Mouse (Mus musculus) CH12.LX (cell line): ENCODE data around the gene Il2rb. TPM values are rescaled to one million over a fixed set of nuclear protein-coding genes. Genes with fewer than 3 reads are reported as not detected.

ENCODE experiments used
- DNase-seq: peaks from one replicate; pipeline ENCODE4 v3.0.0-alpha.2; 2013; ENCODE audit errors: extremely low read depth
- H3K27ac ChIP-seq: 2 replicates; pipeline ENCODE4 v1.5.1; 2012; ENCODE audit warnings: low read depth, mild to moderate bottlenecking, control low read depth, moderate library complexity; ENCODE audit not compliant: insufficient read depth
- H3K27me3 ChIP-seq: replicated peaks from 2 replicates; pipeline ENCODE3; 2012; ENCODE audit warnings: inconsistent platforms
- H3K36me3 ChIP-seq, 2 experiments: replicated peaks in 1 of 2; 2 replicates each; pipeline versions ENCODE3 to v1.6.1; 2012; ENCODE audit warnings: inconsistent platforms in 1 of 2, low read length in 1 of 2, mild to moderate bottlenecking in 1 of 2, mixed read lengths in 1 of 2, moderate library complexity in 1 of 2; ENCODE audit not compliant: control insufficient read depth in 1 of 2, insufficient read depth in 1 of 2
- H3K4me1 ChIP-seq, 2 experiments: 2 replicates each; pipeline ENCODE4 v1.6.1; 2012; ENCODE audit warnings: inconsistent platforms in 1 of 2, moderate library complexity in 1 of 2; ENCODE audit not compliant: insufficient read depth in 2 of 2, control insufficient read depth in 1 of 2
- H3K4me2 ChIP-seq: 2 replicates; pipeline ENCODE4 v1.6.1; 2012; ENCODE audit warnings: low read depth, mild to moderate bottlenecking, control low read depth; ENCODE audit not compliant: poor library complexity, insufficient read depth, severe bottlenecking
- H3K4me3 ChIP-seq, 3 experiments: fragments of 150-350 bp in 1 of 3; sonication (generic) in 1 of 3; replicated peaks in 1 of 3; 2 replicates each; pipeline versions ENCODE3 to v1.5.1; 2011 to 2012; ENCODE audit warnings: low read depth in 2 of 3, low read length in 2 of 3, mild to moderate bottlenecking in 2 of 3, moderate library complexity in 2 of 3, control low read depth in 1 of 3, improper control_type of control experiment in 1 of 3, inconsistent platforms in 1 of 3, mixed read lengths in 1 of 3; ENCODE audit not compliant: poor library complexity in 1 of 3
- H3K79me2 ChIP-seq: replicated peaks from 2 replicates; pipeline ENCODE4 v1.6.1; 2012; ENCODE audit warnings: mild to moderate bottlenecking, moderate library complexity; ENCODE audit not compliant: control insufficient read depth, poor library complexity, insufficient read depth, severe bottlenecking; ENCODE audit errors: extremely low read depth
- H3K9ac ChIP-seq: 2 replicates; pipeline ENCODE4 v1.6.1; 2012; ENCODE audit warnings: low read depth, mild to moderate bottlenecking, control low read depth, moderate library complexity; ENCODE audit not compliant: insufficient read depth
- H3K9me3 ChIP-seq: replicated peaks from 2 replicates; pipeline ENCODE3; 2012; ENCODE audit warnings: low read length, inconsistent platforms, mixed read lengths
- BHLHE40 ChIP-seq: IDR thresholded peaks from 2 replicates; pipeline ENCODE4 v1.6.1; 2011; ENCODE audit warnings: mild to moderate bottlenecking, low read depth, low read length, improper control_type of control experiment
- CHD1 ChIP-seq: IDR thresholded peaks from 2 replicates; pipeline ENCODE4 v1.6.1; 2012; ENCODE audit warnings: low read depth, low read length, improper control_type of control experiment, inconsistent platforms
- CHD2 ChIP-seq: IDR thresholded peaks from 2 replicates; pipeline ENCODE4 v1.6.1; 2011; ENCODE audit warnings: low read length, improper control_type of control experiment
- E2F4 ChIP-seq: IDR thresholded peaks from 2 replicates; pipeline ENCODE4 v1.6.1; 2011; ENCODE audit warnings: low read depth, low read length, improper control_type of control experiment; ENCODE audit not compliant: insufficient replicate concordance
- ELF1 ChIP-seq: IDR thresholded peaks from 2 replicates; pipeline ENCODE4 v1.6.1; 2014; ENCODE audit warnings: low read depth, mild to moderate bottlenecking, inconsistent platforms, low read length, improper control_type of control experiment
- ETS1 ChIP-seq: conservative IDR thresholded peaks from 2 replicates; pipeline ENCODE4 v1.6.1; 2012; ENCODE audit warnings: low read depth, mild to moderate bottlenecking, inconsistent platforms, low read length, improper control_type of control experiment, moderate library complexity
- HCFC1 ChIP-seq: IDR thresholded peaks from 2 replicates; pipeline ENCODE4 v1.6.1; 2012; ENCODE audit warnings: low read depth, mild to moderate bottlenecking, inconsistent platforms, low read length, improper control_type of control experiment
- IRF4 ChIP-seq: IDR thresholded peaks from 2 replicates; pipeline ENCODE4 v1.6.1; 2014; ENCODE audit warnings: low read depth, mild to moderate bottlenecking, inconsistent platforms, low read length, improper control_type of control experiment
- JUN ChIP-seq: IDR thresholded peaks from 2 replicates; pipeline ENCODE4 v1.6.1; 2011; ENCODE audit warnings: low read depth, mild to moderate bottlenecking, low read length, improper control_type of control experiment, moderate library complexity; ENCODE audit not compliant: insufficient read depth
- JUND ChIP-seq: conservative IDR thresholded peaks from 2 replicates; pipeline ENCODE4 v1.6.1; 2011; ENCODE audit warnings: low read depth, low read length, improper control_type of control experiment
- KAT2A ChIP-seq: IDR thresholded peaks from 2 replicates; pipeline ENCODE4 v1.6.1; 2012; ENCODE audit warnings: low read length, improper control_type of control experiment, inconsistent platforms; ENCODE audit not compliant: insufficient replicate concordance
- MAFK ChIP-seq: IDR thresholded peaks from 2 replicates; pipeline ENCODE4 v1.6.1; 2011; ENCODE audit warnings: low read length, improper control_type of control experiment; ENCODE audit not compliant: insufficient replicate concordance
- MAX ChIP-seq: IDR thresholded peaks from 2 replicates; pipeline ENCODE4 v1.6.1; 2011; ENCODE audit warnings: low read length, improper control_type of control experiment
- MYC ChIP-seq: IDR thresholded peaks from 2 replicates; pipeline ENCODE4 v1.6.1; 2011; ENCODE audit warnings: low read depth, mild to moderate bottlenecking, improper control_type of control experiment, low read length
- PAX5 ChIP-seq: IDR thresholded peaks from 2 replicates; pipeline ENCODE4 v1.6.1; 2012; ENCODE audit warnings: low read length, inconsistent platforms, mixed read lengths
- POLR2AphosphoS2 ChIP-seq: IDR thresholded peaks from 2 replicates; pipeline ENCODE4 v1.6.1; 2011; ENCODE audit warnings: low read depth, low read length, improper control_type of control experiment
- RAD21 ChIP-seq: IDR thresholded peaks from 2 replicates; pipeline ENCODE4 v1.6.1; 2011; ENCODE audit warnings: low read depth, mild to moderate bottlenecking, low read length, improper control_type of control experiment, moderate library complexity
- RCOR1 ChIP-seq: conservative IDR thresholded peaks from 2 replicates; pipeline ENCODE4 v1.6.1; 2012; ENCODE audit warnings: low read depth, mild to moderate bottlenecking, inconsistent platforms, low read length, improper control_type of control experiment
- SIN3A ChIP-seq: IDR thresholded peaks from 2 replicates; pipeline ENCODE4 v1.6.1; 2012; ENCODE audit warnings: low read length, improper control_type of control experiment, inconsistent platforms
- SMC3 ChIP-seq: IDR thresholded peaks from 2 replicates; pipeline ENCODE4 v1.6.1; 2011; ENCODE audit warnings: low read depth, low read length, improper control_type of control experiment
- TCF12 ChIP-seq: IDR thresholded peaks from 2 replicates; pipeline ENCODE4 v1.6.1; 2014; ENCODE audit warnings: low read depth, mild to moderate bottlenecking, inconsistent platforms, low read length, improper control_type of control experiment
- UBTF ChIP-seq: IDR thresholded peaks from 2 replicates; pipeline ENCODE4 v1.6.1; 2012; ENCODE audit warnings: low read depth, mild to moderate bottlenecking, inconsistent platforms, low read length, improper control_type of control experiment, moderate library complexity
- USF1 ChIP-seq: IDR thresholded peaks from 2 replicates; pipeline ENCODE4 v1.6.1; 2014; ENCODE audit warnings: low read depth, mild to moderate bottlenecking, inconsistent platforms, low read length, improper control_type of control experiment
- USF2 ChIP-seq: conservative IDR thresholded peaks from 2 replicates; pipeline ENCODE4 v1.6.1; 2011; ENCODE audit warnings: low read depth, low read length, improper control_type of control experiment
- ZKSCAN1 ChIP-seq: IDR thresholded peaks from 2 replicates; pipeline ENCODE4 v1.6.1; 2012; ENCODE audit warnings: low read depth, inconsistent platforms, low read length, improper control_type of control experiment, borderline replicate concordance
- ZNF384 ChIP-seq: IDR thresholded peaks from 2 replicates; pipeline ENCODE4 v1.6.1; 2012; ENCODE audit warnings: low read depth, low read length, improper control_type of control experiment, inconsistent platforms
- dilution Hi-C: fragments of 300-500 bp; cut with MboI; formaldehyde crosslinking; loops from 2 replicates; pipeline ENCODE4 v1.14.3; 2020; ENCODE audit warnings: low sequenced_read_pairs; ENCODE audit not compliant: extremely low pct_unique_long_range_greater_than_20kb, extremely low pct_ligation_motif_present
- in situ Hi-C: fragments of 300-500 bp; cut with MboI; formaldehyde crosslinking; loops from 3 replicates; pipeline ENCODE4 v1.14.3; 2019; ENCODE audit warnings: low sequenced_read_pairs, low pct_ligation_motif_present, low pct_unique_long_range_greater_than_20kb, mixed read lengths
- polyA plus RNA-seq: library from polyadenylated mRNA; unstranded; fragments of >175 nt; gene quantifications from 2 replicates; pipeline ENCODE4 v1.2.1, GENCODE M21; 2012; ENCODE audit warnings: low read depth; ENCODE audit not compliant: insufficient read length
- total RNA-seq, 2 experiments: library from RNA; depleted of rRNA; stranded (reverse); fragments of 300-350 nt in 1 of 2; fragments of >200 nt in 1 of 2; gene quantifications; 2 replicates each; pipeline ENCODE4 v1.2.3; 2012 to 2014

Il2rb gene
- total and polyA plus RNA-seq, 3 experiments = 31.2 to 60.0 (median 32.1) TPM

DNA sequence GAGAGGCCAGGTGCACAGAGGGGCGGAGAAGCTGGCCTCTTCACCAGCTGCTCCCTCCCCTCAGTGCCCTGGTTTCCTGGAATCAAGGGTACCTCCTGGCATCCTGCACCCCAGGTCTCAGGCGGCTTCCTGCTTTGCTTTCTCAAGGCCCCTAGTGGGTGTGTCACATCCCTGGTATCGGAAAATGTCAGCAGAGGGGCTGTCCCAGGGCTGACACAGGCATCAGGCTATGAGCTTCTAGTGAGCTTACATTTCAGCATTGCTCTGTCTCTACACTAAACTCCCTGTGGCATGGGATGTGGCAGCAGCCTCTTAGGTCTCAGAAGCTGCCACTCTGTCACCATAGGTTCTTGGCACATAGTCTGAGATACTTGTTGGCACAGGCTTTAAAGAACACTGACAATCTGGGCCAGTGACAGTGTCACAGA lies 19.5 kb downstream of the Il2rb start (continued):
- TF ChIP-seq RAD21 (no peak; the same call in none of the 2 replicates), JUN (no peak), PAX5 (no peak), HCFC1 (peak; percentile 52), POLR2AphosphoS2 (no peak), BHLHE40 (peak; percentile 58; the same call in 1 of the 2 replicates), CHD1 (no peak), ZNF384 (no peak), KAT2A (0 out of 2 replicates have a peak, but pooled peaks have one; percentile 11), USF2 (no peak), ZKSCAN1 (no peak), USF1 (no peak), RCOR1 (0 out of 2 replicates have a peak, but pooled peaks have one; percentile 50), CHD2 (no peak; the same call in 1 of the 2 replicates), IRF4 (peak; percentile 78), JUND (no peak), SIN3A (0 out of 2 replicates have a peak, but pooled peaks have one; percentile 19), ELF1 (peak; percentile 86), MAFK (no peak), SMC3 (no peak)

DNA sequence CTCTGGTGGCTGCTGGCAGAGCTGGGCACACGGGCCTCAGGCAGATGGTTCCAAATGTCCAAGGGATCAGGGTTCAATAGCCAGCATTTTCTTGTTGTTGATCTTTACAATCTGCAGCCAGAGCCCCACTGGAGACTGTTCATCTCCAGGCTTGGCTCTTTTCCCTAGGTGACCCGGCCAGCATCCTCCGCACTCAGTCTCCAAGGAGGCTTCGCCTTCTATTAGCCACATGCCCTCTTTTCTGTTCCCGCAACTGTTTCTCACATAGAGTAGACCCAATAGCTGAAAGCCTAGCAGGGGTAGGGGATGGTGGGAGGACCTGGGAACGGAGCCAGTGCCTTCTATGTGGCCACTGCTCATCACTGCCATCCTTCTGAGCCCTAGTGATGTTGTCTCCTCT lies 21.6 kb downstream of the Il2rb start:
- Histone ChIP-seq H3K9ac (no peak overlapping the region), H3K9me3 (no peaks in the 10 kb centered on the region), H3K27me3 (no peaks in the 10 kb centered on the region), H3K79me2 (no peaks in the 10 kb centered on the region), H3K4me2 (no peak overlapping the region), H3K4me1 (peaks cover 44 to 76% of the 10 kb centered on the region in 2 experiments), H3K27ac (no peak overlapping the region), H3K4me3 (no peak overlapping the region), H3K36me3 (no peaks in the 10 kb centered on the region)
- in situ Hi-C loops = no loop called here
- dilution Hi-C loops = no loop called here
- TF ChIP-seq POLR2AphosphoS2 (no peak), JUND (no peak), USF2 (no peak), PAX5 (no peak), RAD21 (no peak), E2F4 (no peak), MYC (no peak), UBTF (no peak), JUN (no peak), MAX (no peak), ETS1 (no peak), TCF12 (no peak)
- no peak for DNase-seq
